Mouse (Mus musculus) lung, embryonic 14.5 days (tissue): ENCODE results near the gene Myo5c. TPM values are rescaled to one million over a fixed set of nuclear protein-coding genes. Genes with fewer than 3 reads are reported as not detected.
A peak's percentile ranks its signal among the peaks of the same experiment; 100 is the strongest.

Experiments
- ATAC-seq: fragments of 200-750 bp; cut with Nextera tagmentation; 2 replicates; pipeline ENCODE4 v1.8.0; 2017; ENCODE audit warnings: mild to moderate bottlenecking, moderate TSS enrichment, moderate library complexity; ENCODE audit not compliant: insufficient read depth
- DNase-seq: peaks from one replicate; pipeline ENCODE4 v3.0.0-alpha.2; 2015
- H3K27ac ChIP-seq: fragments of 300-500 bp; sonication (generic); 2 replicates; pipeline ENCODE4 v1.5.1; 2014; ENCODE audit warnings: low read depth, mild to moderate bottlenecking, moderate library complexity
- H3K27me3 ChIP-seq: fragments of 300-500 bp; sonication (generic); 2 replicates; pipeline ENCODE4 v1.6.1; 2014; ENCODE audit warnings: low read length, control low read depth; ENCODE audit not compliant: insufficient read depth
- H3K36me3 ChIP-seq: fragments of 300-500 bp; sonication (generic); 2 replicates; pipeline ENCODE4 v1.6.1; 2014; ENCODE audit warnings: control low read depth; ENCODE audit not compliant: insufficient read depth
- H3K4me1 ChIP-seq: fragments of 300-500 bp; sonication (generic); 2 replicates; pipeline ENCODE4 v1.6.1; 2014; ENCODE audit warnings: antibody characterized with exemption, control low read depth; ENCODE audit not compliant: insufficient read depth
- H3K4me2 ChIP-seq: fragments of 300-500 bp; sonication (generic); 2 replicates; pipeline ENCODE4 v1.6.1; 2014; ENCODE audit warnings: mild to moderate bottlenecking
- H3K4me3 ChIP-seq: fragments of 300-500 bp; sonication (generic); 2 replicates; pipeline ENCODE4 v1.5.1; 2014; ENCODE audit warnings: low read depth, low read length
- H3K9ac ChIP-seq: fragments of 300-500 bp; sonication (generic); 2 replicates; pipeline ENCODE4 v1.6.1; 2014
- H3K9me3 ChIP-seq: fragments of 300-500 bp; sonication (generic); 2 replicates; pipeline ENCODE4 v1.6.1; 2016; ENCODE audit warnings: low read depth, low read length, control low read depth
- CTCF ChIP-seq: IDR thresholded peaks from 2 replicates; pipeline ENCODE4 v1.5.1; 2016; ENCODE audit warnings: antibody characterized with exemption, low read depth
- WGBS: fragments of 180-500 bp; shearing (Covaris S2); extraction: QIAGEN DNeasy Blood & Tissue Kit; methylation state at CpG from one replicate; pipeline ENCODE4 v1.1.7; 2014; 5-methylcytosine and 5-hydroxymethylcytosine counted together
- polyA plus RNA-seq: library from polyadenylated mRNA; unstranded; fragments of >200 nt; fragmentation: Nextera tagmentation; extraction: Ambion mirVana; gene quantifications from 2 replicates; pipeline ENCODE4 v1.2.1, GENCODE M21; 2014

The Myo5c gene
- polyA plus RNA-seq, 1 experiment from 2014 or later: 28.9 TPM

DNA sequence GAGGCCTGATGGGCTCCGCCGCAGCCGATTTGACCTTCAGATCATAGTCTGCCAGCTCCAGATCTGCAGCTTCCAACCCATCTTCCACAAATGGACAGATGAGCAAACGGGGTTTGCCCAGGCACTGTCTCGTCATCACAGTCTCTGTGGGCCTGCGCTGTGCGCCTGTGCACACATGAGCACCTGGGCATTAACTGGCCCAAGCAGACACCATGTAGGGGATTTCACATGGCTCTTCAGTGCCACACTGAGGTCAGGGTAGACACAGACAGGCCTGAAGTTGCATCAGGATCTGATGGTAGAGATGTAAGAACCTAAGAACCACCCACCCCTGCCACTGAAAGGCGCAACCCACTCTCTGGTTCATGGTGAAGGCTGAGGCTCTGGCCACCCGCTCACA is 43.2 kb downstream of the Myo5c start:
- no peak overlapping the region for H3K4me2 ChIP-seq
- peaks cover 13% of the 10 kb centered on the region; the same call in 1 of the 2 replicates for H3K36me3 ChIP-seq
- H3K4me1 ChIP-seq: no peaks in the 10 kb centered on the region
- H3K4me3 ChIP-seq: no peak overlapping the region
- ATAC-seq (no peak), DNase-seq (no peak)
- H3K9ac ChIP-seq: no peak overlapping the region
- 90% methylated on average over 9 of the region's 9 CpGs for WGBS
- TF ChIP-seq CTCF: no peak
- H3K27ac ChIP-seq: no peak overlapping the region
- H3K27me3 ChIP-seq: no peaks in the 10 kb centered on the region
- H3K9me3 ChIP-seq: no peaks in the 10 kb centered on the region

- Histone ChIP-seq H3K27ac (no peak overlapping the region), H3K9me3 (no peaks in the 10 kb centered on the region), H3K27me3 (no peaks in the 10 kb centered on the region), H3K9ac (no peak overlapping the region), H3K4me3 (no peak overlapping the region), H3K4me2 (no peak overlapping the region), H3K4me1 (no peaks in the 10 kb centered on the region), H3K36me3 (peaks cover 14% of the 10 kb centered on the region; the same call in 1 of the 2 replicates)
- WGBS: 42% methylated on average over 5 of the region's 5 CpGs
- DNase-seq (peak; percentile 65), ATAC-seq (no peak)
- TF ChIP-seq CTCF: peak; percentile 63
Measured at GRCm38 (mm10) chr9:75280814-75281213, 49.0 kb downstream of the Myo5c start.

DNA sequence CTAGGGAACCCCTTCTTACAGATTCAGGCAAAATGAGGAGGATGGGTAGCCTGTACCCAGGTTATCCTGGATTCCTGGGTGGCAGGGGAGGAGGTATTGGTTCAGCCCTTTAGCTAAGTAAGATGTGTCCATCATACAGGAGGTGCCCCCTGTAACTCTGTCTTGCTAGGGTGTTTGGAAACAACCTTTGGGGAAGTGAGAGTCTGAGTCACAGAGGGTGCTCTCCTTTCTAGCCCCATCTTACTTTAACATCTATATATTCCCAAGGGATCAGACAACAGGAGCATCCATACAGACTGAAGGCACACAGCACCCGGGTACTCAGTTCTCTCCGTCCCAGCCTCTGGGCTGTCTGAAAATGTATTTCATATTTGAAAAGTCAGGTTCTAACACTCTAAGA is 50.4 kb downstream of the Myo5c start:
- Histone ChIP-seq H3K9me3 (no peaks in the 10 kb centered on the region), H3K9ac (no peak overlapping the region), H3K36me3 (peaks cover 14% of the 10 kb centered on the region; the same call in 1 of the 2 replicates), H3K27me3 (no peaks in the 10 kb centered on the region), H3K4me1 (no peaks in the 10 kb centered on the region), H3K4me3 (no peak overlapping the region), H3K27ac (no peak overlapping the region), H3K4me2 (no peak overlapping the region)
- ATAC-seq (no peak), DNase-seq (no peak)
- WGBS: 78% methylated on average over 2 of the region's 2 CpGs
- no peak for TF ChIP-seq CTCF

DNA sequence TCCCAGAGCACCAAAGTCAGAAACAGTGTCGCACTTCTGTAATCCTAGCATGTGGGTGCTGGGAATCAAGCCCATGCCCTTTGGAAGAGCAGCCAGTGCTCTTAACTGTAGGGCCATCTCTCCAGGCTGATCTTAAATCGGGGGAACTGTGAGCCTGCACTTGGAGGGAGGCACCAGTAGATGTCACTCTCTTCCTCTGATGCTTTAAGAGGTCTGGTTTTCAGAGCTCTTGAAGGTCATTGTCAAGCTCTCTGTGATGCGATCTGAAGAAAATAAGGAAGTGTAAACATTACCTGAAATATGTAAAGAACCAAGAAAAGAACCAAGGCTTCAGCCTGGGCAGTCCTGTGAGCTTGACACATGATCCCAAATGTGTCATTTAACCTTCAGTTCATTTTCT is 51.0 kb downstream of the Myo5c start:
- TF ChIP-seq CTCF: peak; percentile 81
- H3K27ac ChIP-seq: no peak overlapping the region
- H3K36me3 ChIP-seq: peaks cover 19% of the 10 kb centered on the region; the same call in 1 of the 2 replicates
- no peak overlapping the region for H3K9ac ChIP-seq
- no peak overlapping the region for H3K4me3 ChIP-seq
- DNase-seq: peak; percentile 82
- H3K9me3 ChIP-seq: no peaks in the 10 kb centered on the region
- H3K4me2 ChIP-seq: no peak overlapping the region
- 12% methylated on average over 3 of the region's 3 CpGs for WGBS
- no peaks in the 10 kb centered on the region for H3K27me3 ChIP-seq
- ATAC-seq: no peak
- no peaks in the 10 kb centered on the region for H3K4me1 ChIP-seq

GRCm38 (mm10) chr9:75283636-75284035 is 51.8 kb downstream of the Myo5c start:
- Histone ChIP-seq H3K9me3 (no peaks in the 10 kb centered on the region), H3K36me3 (peaks cover 19% of the 10 kb centered on the region; the same call in 1 of the 2 replicates), H3K4me2 (no peak overlapping the region), H3K27ac (no peak overlapping the region), H3K4me1 (no peaks in the 10 kb centered on the region), H3K9ac (no peak overlapping the region), H3K4me3 (no peak overlapping the region), H3K27me3 (no peaks in the 10 kb centered on the region)
- 76% methylated on average over 8 of the region's 8 CpGs for WGBS
- ATAC-seq: no peak
- DNase-seq: no peak
- no peak for TF ChIP-seq CTCF

DNA sequence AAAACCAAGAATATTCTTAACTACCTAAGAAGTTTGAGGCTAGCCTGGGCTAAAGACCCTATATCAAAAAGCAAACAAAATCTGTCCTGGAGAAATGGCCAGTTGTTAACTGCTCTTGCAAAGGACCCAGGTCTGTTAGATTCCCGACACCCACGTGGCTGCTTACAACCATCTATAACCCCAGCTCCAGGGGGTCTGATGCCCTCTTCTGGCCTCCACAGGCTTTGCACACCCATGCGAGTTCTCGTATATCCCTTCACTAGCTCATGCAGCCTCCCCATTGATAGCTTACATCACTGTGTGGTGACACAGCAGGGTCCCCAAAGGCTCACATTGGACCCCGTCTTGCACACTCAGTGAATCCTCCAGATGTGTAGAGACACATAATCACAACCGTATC is 53.5 kb downstream of the Myo5c start:
- no peak overlapping the region for H3K27ac ChIP-seq
- ATAC-seq (no peak), DNase-seq (no peak)
- no peaks in the 10 kb centered on the region for H3K4me1 ChIP-seq
- H3K4me2 ChIP-seq: no peak overlapping the region
- peaks cover 23% of the 10 kb centered on the region; the same call in 1 of the 2 replicates for H3K36me3 ChIP-seq
- no peak overlapping the region for H3K9ac ChIP-seq
- no peaks in the 10 kb centered on the region for H3K27me3 ChIP-seq
- H3K4me3 ChIP-seq: no peak overlapping the region
- WGBS: 78% methylated on average over 6 of the region's 6 CpGs
- no peaks in the 10 kb centered on the region for H3K9me3 ChIP-seq
- TF ChIP-seq CTCF: 0 out of 2 replicates have a peak, but pooled peaks have one; percentile 19

GRCm38 (mm10) chr9:75287636-75288035 is 55.8 kb downstream of the Myo5c start:
- no peak for ATAC-seq
- 52% methylated on average over 6 of the region's 6 CpGs for WGBS

More at GRCm38 (mm10) chr9:75287636-75288035, 55.8 kb downstream of the Myo5c start:
- no peaks in the 10 kb centered on the region for H3K4me1 ChIP-seq
- no peak for DNase-seq
- H3K9ac ChIP-seq: no peak overlapping the region
- no peaks in the 10 kb centered on the region for H3K9me3 ChIP-seq
- H3K4me3 ChIP-seq: no peak overlapping the region
- peaks cover 28% of the 10 kb centered on the region; the same call in 1 of the 2 replicates for H3K36me3 ChIP-seq
- H3K27ac ChIP-seq: no peak overlapping the region
- H3K4me2 ChIP-seq: no peak overlapping the region
- no peak for TF ChIP-seq CTCF
- H3K27me3 ChIP-seq: no peaks in the 10 kb centered on the region
